ENCODE assay signal across 8 mouse cellular contexts in the genomic region with DNA sequence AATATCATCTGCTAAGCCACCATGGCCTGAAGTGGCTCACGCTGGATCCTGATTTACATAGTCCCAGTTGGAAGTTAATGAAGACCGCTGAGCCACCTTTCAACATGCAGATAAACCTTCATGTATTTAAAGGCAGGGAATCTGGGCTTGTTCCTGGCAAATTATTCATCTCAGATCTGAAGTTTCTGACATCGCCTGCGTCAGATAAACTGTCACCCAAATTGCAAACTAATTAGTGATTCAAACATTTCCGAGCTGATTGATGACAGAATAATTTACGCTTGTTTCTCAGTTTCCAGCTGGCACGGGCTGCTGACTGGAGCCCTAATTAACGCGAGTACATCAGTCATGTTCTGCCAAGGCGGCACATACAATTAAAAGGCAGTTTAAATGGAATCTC.
DNase-seq lines count a peak whose midpoint lies in the region; ATAC-seq and TF ChIP-seq lines count a peak whose summit lies in the region.
"Had no signal": no experiment of that assay in that cellular context is flagged by ENCODE, and none has a peak within 500 bp of the region (broad histone marks: within the 10 kb centered on the region; RNA-seq: fewer than 3 reads in every experiment).

No protein-coding gene starts in this region.

- H3K4me2 ChIP-seq in embryonic facial prominence, embryonic 13.5 days = peak overlapping the region; percentile 41
- peak overlapping the region; percentile 36 for H3K4me2 ChIP-seq in midbrain, embryonic 15.5 days

- H3K36me3 ChIP-seq in embryonic facial prominence, embryonic 13.5 days = no peaks in the 10 kb centered on the region
- H3K36me3 ChIP-seq in midbrain, embryonic 15.5 days (replicated peaks) = no peaks in the 10 kb centered on the region

- no peaks in the 10 kb centered on the region for H3K27me3 ChIP-seq in embryonic facial prominence, embryonic 13.5 days
- H3K27me3 ChIP-seq in midbrain, embryonic 15.5 days (replicated peaks) = no peaks in the 10 kb centered on the region

- no peak overlapping the region for H3K27ac ChIP-seq in embryonic facial prominence, embryonic 13.5 days
- H3K27ac ChIP-seq in layer of hippocampus, adult 2 months = peak overlapping the region; percentile 28; the same call in 1 of the 2 replicates
- H3K27ac ChIP-seq in midbrain, embryonic 15.5 days = 0 out of 2 replicates have a peak overlapping the region, but pooled peaks have one; percentile 9

- no peak for ATAC-seq in embryonic facial prominence, embryonic 13.5 days (ENCODE audit: insufficient number of reproducible peaks, insufficient read depth, low FRiP score, low TSS enrichment, low read depth)
- peak; percentile 92 for ATAC-seq in midbrain, embryonic 15.5 days (replicated peaks)
- no peak for ATAC-seq in megakaryocyte-erythroid progenitor cell, adult 5-6 weeks (replicated peaks; ENCODE audit: low FRiP score, low TSS enrichment, poor library complexity, severe bottlenecking)

- no peaks in the 10 kb centered on the region; the same call in 1 of the 2 replicates for H3K9me3 ChIP-seq in embryonic facial prominence, embryonic 13.5 days
- no peaks in the 10 kb centered on the region for H3K9me3 ChIP-seq in midbrain, embryonic 15.5 days

- no peak overlapping the region for H3K9ac ChIP-seq in embryonic facial prominence, embryonic 13.5 days
- no peak overlapping the region for H3K9ac ChIP-seq in midbrain, embryonic 15.5 days

- no peak for TF ChIP-seq CTCF in layer of hippocampus, adult 2 months (conservative IDR thresholded peaks at IDR 0.05)

- peaks cover 4% of the 10 kb centered on the region; the same call in 1 of the 2 replicates for H3K4me1 ChIP-seq in embryonic facial prominence, embryonic 13.5 days
- peaks cover 17% of the 10 kb centered on the region for H3K4me1 ChIP-seq in midbrain, embryonic 15.5 days

- WGBS in embryonic facial prominence, embryonic 13.5 days = 9% methylated on average over 10 of the region's 10 CpGs
- 3% methylated on average over 10 of the region's 10 CpGs for WGBS in midbrain, embryonic 15.5 days

- H3K4me3 ChIP-seq in embryonic facial prominence, embryonic 13.5 days = peak overlapping the region; percentile 7; the same call in 1 of the 2 replicates
- peak overlapping the region; percentile 31 for H3K4me3 ChIP-seq in layer of hippocampus, adult 2 months
- H3K4me3 ChIP-seq in midbrain, embryonic 15.5 days = peak overlapping the region; percentile 9

- DNase-seq in embryo, embryonic 10 days (ENCODE audit: low spot score) = peak; percentile 49
- peak; percentile 36 to 80 for DNase-seq in layer of hippocampus, adult 2 months (ENCODE audit: low spot score in 2 of 2)
- DNase-seq in thymus, postnatal 10 days (ENCODE audit: low spot score in 2 of 2) = no peak
- no peak for DNase-seq in gastrocnemius, postnatal 10 days
- DNase-seq: heart, postnatal 14 days had no signal

Comparison
In these comparisons a context has a peak if more than half of its experiments do, and no peak if none do; other contexts are left out.
1. DNase-seq: peak in embryo, embryonic 10 days (single experiment) and layer of hippocampus, adult 2 months (2 of 2); none in thymus, postnatal 10 days (0 of 2) and gastrocnemius, postnatal 10 days (single experiment).
2. Peak in every context shown above with its lines, with median percentiles within 50 percentile points of each other: H3K4me3 ChIP-seq.